Mouse (Mus musculus) mammary gland, adult 2 months (tissue): ENCODE data around the gene Tmem128. TPM values are rescaled to one million over a fixed set of nuclear protein-coding genes. Genes with fewer than 3 reads are reported as not detected.

Source experiments
- polyA plus RNA-seq: library from polyadenylated mRNA; depleted of rRNA; stranded (reverse); fragments of >200 nt; gene quantifications from 2 replicates; pipeline ENCODE4 v1.2.3, GENCODE M21; 2012; ENCODE audit warnings: low replicate concordance; rRNA removed

Tmem128 gene
- 20.0 and 49.4 TPM in 2 replicates for polyA plus RNA-seq

DNA sequence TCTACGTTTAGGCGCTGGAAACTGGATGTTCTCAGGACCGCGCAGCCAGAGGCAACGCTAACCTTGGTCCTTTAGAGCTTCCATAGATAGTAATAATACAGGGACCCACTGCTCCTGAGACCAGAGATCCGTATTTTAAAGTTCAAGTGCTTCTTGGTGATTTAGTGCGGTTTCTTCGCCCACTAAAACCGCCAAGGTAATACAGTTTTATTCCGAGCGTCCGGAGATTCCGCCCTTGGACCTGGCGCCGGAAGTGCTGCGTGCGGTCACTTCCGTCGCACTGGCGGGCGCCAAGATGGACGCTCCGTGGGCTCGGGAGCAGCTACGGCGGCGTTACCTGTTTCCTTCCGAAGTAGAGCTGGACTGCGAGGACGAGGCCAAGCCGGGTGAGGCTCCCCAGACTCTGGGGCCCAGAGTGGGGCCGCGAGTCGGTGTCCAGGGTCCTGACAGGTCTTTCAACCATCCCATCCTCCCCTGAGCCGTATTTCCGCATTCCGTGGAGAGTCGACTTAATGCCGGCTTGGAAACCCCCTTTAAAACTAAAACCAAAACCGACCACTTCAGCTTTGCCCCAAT lies at the start of gene Tmem128:
TSS of gene Tmem128 (plus strand) at position 79 of the 576 bp plus-strand sequence.

DNA sequence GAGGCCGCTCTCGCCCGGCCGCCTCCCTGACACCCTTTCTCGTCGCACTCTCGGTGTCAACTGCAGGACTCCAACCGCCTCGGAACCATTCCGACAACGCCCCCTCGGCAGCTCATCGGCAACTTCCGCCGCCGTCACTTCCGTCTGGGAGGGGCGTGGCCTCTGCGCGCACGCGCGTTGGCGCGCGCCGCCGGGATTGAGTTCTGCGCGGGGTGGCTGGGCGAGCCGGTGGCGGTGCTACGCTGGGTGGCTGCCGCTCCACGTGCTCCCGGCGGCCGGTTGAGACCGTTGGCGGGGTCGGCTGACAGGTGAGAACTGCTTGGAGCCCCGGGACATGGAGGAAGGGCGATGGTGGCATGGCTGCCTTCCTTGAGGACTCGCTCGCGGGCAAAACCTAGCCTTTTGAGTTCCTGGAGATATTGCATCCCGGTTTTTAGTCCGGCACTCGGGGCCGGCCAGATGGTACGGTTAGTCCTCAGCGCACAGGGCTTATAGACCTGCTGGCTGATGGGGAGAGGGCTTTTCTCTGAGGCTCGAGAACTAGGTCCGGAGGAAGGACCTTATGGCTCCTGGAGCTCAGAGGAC lies 39.6 kb upstream of the Tmem128 start, which contains the start of the genes Zbtb49 and Lyar:
TSS of gene Zbtb49 (minus strand) at position 130 of the 585 bp plus-strand sequence.
TSS of gene Lyar (plus strand) at position 143 of the 585 bp plus-strand sequence.

DNA sequence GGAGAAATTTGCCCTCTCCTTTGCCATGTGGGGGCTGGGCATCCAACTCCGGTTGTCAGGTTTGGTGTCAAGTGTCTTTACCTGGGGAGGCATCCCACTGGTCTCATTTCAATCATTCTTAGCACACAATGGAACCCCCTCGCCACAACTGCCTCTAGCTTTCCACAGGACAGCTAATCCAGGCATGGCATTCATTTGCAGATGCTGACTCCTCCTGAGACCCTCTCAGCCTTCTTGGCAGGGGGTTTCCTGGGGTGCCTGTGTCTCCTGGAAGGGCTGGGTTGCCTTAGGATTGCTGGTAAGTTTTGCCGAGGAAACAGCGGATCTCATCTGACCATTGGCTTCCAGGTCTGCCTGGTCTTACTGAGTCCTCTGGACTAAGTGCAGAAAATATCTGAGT lies 15.8 kb downstream of the Tmem128 start, which contains the start of gene Otop1:
TSS of gene Otop1 (plus strand) at position 202 of the 400 bp plus-strand sequence.

Other genes with a start within 250 kb of the Tmem128 start
- gene Stx18, start 221.4 kb upstream of the Tmem128 start, polyA plus RNA-seq: 15.6 and 18.8 TPM in 2 replicates
- 9.3 and 10.0 TPM in 2 replicates for gene Nsg1, start 100.3 kb upstream of the Tmem128 start, polyA plus RNA-seq
- 11.0 and 16.7 TPM in 2 replicates for gene Zbtb49, start 39.7 kb upstream of the Tmem128 start, polyA plus RNA-seq
- 2.4 and 3.6 TPM in 2 replicates for gene Lyar, start 39.7 kb upstream of the Tmem128 start, polyA plus RNA-seq
- 16.8 and 21.6 TPM in 2 replicates for gene Otop1, start 15.8 kb downstream of the Tmem128 start, polyA plus RNA-seq
- gene Drd5, start 59.2 kb downstream of the Tmem128 start, polyA plus RNA-seq: not detected in 2 replicates
- gene Slc2a9, start 243.0 kb downstream of the Tmem128 start, polyA plus RNA-seq: 3.0 and 3.4 TPM in 2 replicates